Mouse (Mus musculus): ENCODE data around the gene Pttg1. TPM values are rescaled to one million over a fixed set of nuclear protein-coding genes. Genes with fewer than 3 reads are reported as not detected.
A peak's percentile ranks its signal among the peaks of the same experiment; 100 is the strongest.

Pttg1 gene
- polyA plus RNA-seq, 1 experiment from 2014 or later = 82.3 TPM

DNA sequence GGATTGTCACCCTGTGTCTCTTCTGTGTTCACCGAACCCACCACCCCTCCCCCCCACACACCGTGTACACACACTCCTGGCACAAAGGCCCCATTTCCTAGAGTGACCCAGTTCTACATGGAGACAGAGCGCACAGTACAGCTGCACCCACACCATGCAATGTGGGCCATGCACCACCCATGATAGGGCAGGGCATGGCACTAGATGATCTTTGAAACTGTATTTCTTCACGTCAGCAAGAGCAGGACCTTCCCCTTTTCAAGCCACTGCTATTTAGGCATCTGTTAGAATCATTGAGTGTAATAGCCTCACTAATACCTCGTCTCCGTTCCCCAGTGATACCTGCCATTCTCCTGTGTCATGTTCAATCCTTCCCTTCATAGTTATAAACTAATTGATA is 51.1 kb downstream of the Pttg1 start:
- WGBS = 83% methylated on average over 6 of the region's 6 CpGs
- Histone ChIP-seq H3K4me3 (ENCODE audit: low read depth, low read length) (no peak overlapping the region), H3K4me2 (no peak overlapping the region), H3K36me3 (ENCODE audit: control insufficient read depth, insufficient read depth, low read length) (no peaks in the 10 kb centered on the region), H3K9ac (ENCODE audit: low read depth, low read length) (no peak overlapping the region), H3K4me1 (replicated peaks; ENCODE audit: control insufficient read depth, insufficient read depth, low read length) (no peaks in the 10 kb centered on the region), H3K27ac (ENCODE audit: low read depth, low read length) (no peak overlapping the region), H3K9me3 (ENCODE audit: control insufficient read depth, low read length) (no peaks in the 10 kb centered on the region), H3K27me3 (replicated peaks; ENCODE audit: control insufficient read depth, insufficient read depth, low read length) (no peaks in the 10 kb centered on the region)
- ATAC-seq (replicated peaks; ENCODE audit: low FRiP score) (no peak), DNase-seq (ENCODE audit: low spot score) (no peak)

DNA sequence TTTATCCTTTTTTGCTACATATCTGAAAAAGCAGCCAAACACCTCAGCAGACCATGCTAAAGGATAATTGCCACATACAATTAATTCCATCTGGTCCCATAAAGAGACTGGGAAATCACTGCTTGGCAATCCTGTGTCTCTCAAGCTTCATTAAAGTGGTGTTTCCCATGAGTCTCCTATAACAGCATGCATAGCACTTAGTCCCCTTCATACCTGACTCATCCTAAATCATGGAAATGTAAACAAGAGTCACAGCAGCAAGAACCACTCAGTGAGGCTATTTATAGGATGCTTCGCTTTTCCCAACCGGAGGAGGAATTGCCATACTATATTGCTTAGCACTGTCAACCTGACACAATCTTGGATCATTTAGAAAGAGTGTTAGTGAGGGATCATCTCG is 52.7 kb downstream of the Pttg1 start:
- no peak for DNase-seq (ENCODE audit: low spot score)
- ATAC-seq (replicated peaks; ENCODE audit: low FRiP score) = no peak
- H3K4me2 ChIP-seq = no peak overlapping the region
- H3K27ac ChIP-seq (ENCODE audit: low read depth, low read length) = no peak overlapping the region
- no peaks in the 10 kb centered on the region for H3K36me3 ChIP-seq (ENCODE audit: control insufficient read depth, insufficient read depth, low read length)
- WGBS = 77% methylated on average over 3 of the region's 3 CpGs
- no peaks in the 10 kb centered on the region for H3K4me1 ChIP-seq (replicated peaks; ENCODE audit: control insufficient read depth, insufficient read depth, low read length)
- H3K4me3 ChIP-seq (ENCODE audit: low read depth, low read length) = no peak overlapping the region
- no peak overlapping the region for H3K9ac ChIP-seq (ENCODE audit: low read depth, low read length)
- H3K9me3 ChIP-seq (ENCODE audit: control insufficient read depth, low read length) = no peaks in the 10 kb centered on the region
- no peaks in the 10 kb centered on the region for H3K27me3 ChIP-seq (replicated peaks; ENCODE audit: control insufficient read depth, insufficient read depth, low read length)

DNA sequence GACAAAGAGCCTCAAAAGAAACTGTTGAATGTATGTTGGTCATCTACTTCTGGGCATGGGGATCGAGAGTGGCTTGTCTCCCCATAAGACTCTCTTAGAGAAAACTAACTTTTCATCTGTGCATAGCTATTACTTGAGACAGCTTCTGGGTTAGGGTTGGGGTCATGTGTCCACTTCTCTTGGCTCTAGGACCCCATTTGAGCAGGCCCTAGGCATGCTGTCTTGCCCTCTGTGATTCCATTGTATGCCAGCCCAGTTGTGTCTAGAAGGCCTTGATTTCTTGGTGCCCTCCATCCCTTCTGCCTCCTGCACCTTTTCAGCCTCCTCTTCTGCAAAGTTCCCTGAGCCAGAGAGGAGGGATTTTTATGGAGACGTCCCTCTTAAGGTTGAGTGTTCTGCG is 54.2 kb downstream of the Pttg1 start:
- no peaks in the 10 kb centered on the region for H3K9me3 ChIP-seq (ENCODE audit: control insufficient read depth, low read length)
- no peaks in the 10 kb centered on the region for H3K4me1 ChIP-seq (replicated peaks; ENCODE audit: control insufficient read depth, insufficient read depth, low read length)
- H3K4me2 ChIP-seq = no peak overlapping the region
- ATAC-seq (replicated peaks; ENCODE audit: low FRiP score) (no peak), DNase-seq (ENCODE audit: low spot score) (no peak)
- 77% methylated on average over 3 of the region's 3 CpGs for WGBS
- no peak overlapping the region for H3K4me3 ChIP-seq (ENCODE audit: low read depth, low read length)
- H3K27ac ChIP-seq (ENCODE audit: low read depth, low read length) = no peak overlapping the region
- H3K9ac ChIP-seq (ENCODE audit: low read depth, low read length) = no peak overlapping the region
- H3K27me3 ChIP-seq (replicated peaks; ENCODE audit: control insufficient read depth, insufficient read depth, low read length) = no peaks in the 10 kb centered on the region
- no peaks in the 10 kb centered on the region for H3K36me3 ChIP-seq (ENCODE audit: control insufficient read depth, insufficient read depth, low read length)

MicroRNAs encoded within 50 kb of the gene (microRNA counts, 519-probe panel; counts per million panel counts)
- 4,251 counts per million, percentile 26 among the panel's probes with 10 or more counts for microRNA mmu-miR-146a

Small RNA genes lying within 50 kb of the gene (microRNA-seq; reads per million reads assigned to microRNA genes)
- 150 reads per million, percentile 52 among the genes with 10 or more reads in this experiment for gene Mir146 (ENCODE audit: borderline number of aligned reads)

Other genes with a start within 250 kb of the Pttg1 start
- gene Slu7, start 7.5 kb upstream of the Pttg1 start, polyA plus RNA-seq (2014; fragmentation: Nextera tagmentation; extraction: Ambion mirVana) = 43.9 and 48.9 TPM in 2 replicates
- 0.82 and 1.8 TPM in 2 replicates for gene C1qtnf2, start 48.0 kb upstream of the Pttg1 start, polyA plus RNA-seq (2014; fragmentation: Nextera tagmentation; extraction: Ambion mirVana)
- 11.8 and 12.7 TPM in 2 replicates for gene Ccnjl, start 102.5 kb upstream of the Pttg1 start, polyA plus RNA-seq (2014; fragmentation: Nextera tagmentation; extraction: Ambion mirVana)
- 2.1 and 2.7 TPM in 2 replicates for gene 4933415A04Rik, start 160.8 kb upstream of the Pttg1 start, polyA plus RNA-seq (2014; fragmentation: Nextera tagmentation; extraction: Ambion mirVana)
- gene Fabp6, start 175.3 kb upstream of the Pttg1 start, polyA plus RNA-seq (2014; fragmentation: Nextera tagmentation; extraction: Ambion mirVana) = not detected in 2 replicates

Measured in liver, embryonic 11.5 days (tissue).